Mouse (Mus musculus): ENCODE results near the gene Slc11a1.

Gene Slc11a1

DNA sequence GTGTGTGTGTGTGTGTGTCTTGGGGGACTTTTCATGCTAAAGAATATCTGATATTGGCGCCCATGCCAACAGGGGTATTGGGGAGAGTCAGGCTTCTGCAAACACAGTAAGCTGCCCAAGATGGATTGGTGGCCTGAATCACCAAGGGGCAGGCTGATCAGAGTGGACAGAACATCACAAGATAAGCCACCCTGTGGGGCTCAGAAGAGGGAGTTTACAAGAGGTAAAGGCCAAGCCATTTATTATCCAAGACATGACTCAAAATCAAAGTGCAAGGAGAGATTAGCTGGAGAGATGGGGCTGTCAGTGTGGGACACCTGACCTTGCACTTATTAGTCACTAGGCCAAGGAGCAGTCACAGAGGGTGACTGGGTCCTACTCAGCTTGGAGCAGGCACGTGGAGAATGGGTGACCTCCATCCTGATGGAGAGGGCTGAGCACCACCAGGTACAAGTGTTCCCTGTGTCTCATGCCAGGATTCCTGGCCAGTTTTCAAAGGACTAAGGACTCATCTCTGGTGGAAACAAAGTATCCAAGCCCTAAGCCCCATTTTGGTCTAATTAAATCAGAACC is 36.8 kb downstream of the Slc11a1 start:
- no peak for DNase-seq (ENCODE audit: low spot score)

DNA sequence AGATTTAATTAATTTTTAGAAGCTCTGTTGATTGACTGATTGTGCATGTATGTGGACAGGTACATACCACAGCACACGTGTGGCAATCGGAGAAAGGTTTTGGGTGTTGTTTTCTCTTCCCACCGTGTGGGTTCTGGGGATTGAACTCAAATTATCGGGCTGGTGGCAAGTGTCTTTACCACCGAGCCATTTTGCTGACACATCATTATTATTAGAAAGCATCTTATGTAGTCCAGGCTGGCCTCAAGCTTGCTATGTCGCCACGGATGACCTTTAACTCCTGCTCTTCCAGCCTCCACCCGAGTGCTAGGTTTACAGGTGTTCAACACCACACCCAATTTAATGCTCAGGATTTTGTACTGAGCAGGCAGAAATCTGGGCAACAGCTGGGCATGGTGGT is 37.7 kb downstream of the Slc11a1 start:
- DNase-seq (ENCODE audit: low spot score), result no peak

DNA sequence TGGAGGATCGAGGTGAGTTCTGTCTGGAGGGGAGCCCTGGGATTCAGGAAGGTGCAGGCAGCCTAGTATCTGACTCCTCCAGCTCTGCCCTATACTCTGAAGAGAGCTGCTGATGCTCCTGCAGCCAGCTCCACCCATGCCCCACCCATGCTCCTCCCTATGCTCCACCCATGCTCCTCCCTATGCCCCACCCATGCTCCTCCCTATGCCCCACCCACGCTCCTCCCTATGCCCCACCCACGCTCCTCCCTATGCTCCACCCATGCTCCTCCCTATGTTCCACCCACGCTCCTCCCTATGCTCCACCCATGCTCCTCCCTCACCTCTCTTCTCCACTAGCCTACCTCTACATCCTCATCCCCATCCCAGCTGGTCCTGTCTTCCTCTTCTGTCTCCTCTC is 40.1 kb downstream of the Slc11a1 start:
- no peak for DNase-seq (ENCODE audit: low spot score)

DNA sequence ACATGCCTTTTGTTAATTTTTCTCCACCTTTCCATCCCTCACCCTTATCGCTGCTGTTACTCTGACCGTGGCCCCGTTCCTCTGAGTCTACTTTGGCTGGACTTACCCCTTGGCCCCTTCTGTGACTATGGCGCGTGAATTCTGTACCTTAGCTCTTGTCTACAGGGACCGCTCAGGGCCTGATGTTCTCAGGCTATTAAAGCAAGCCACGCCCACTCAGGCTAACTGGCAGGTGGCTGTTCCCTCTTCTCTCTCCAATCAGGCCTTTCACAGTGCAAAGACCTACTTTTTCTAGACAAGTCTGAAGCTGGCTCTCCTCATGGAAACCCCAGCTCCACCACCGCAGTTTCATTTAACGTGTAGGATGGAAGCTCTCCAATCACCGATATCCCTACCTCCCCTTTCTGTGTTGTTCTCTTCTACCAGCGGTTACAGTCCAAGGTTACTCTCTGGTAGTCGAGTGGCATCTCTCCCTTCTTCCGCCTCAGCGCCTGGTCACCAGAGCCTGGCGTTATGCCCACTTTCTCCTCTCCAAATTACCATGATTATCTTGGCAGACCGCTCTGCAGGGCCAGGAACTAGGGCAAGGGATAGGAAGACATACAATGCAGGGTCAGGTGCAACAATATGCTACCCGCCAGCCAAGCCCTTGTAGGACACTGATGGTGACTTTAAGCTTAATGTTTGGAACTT is 43.9 kb downstream of the Slc11a1 start:
- no peak for DNase-seq (ENCODE audit: low spot score)

DNA sequence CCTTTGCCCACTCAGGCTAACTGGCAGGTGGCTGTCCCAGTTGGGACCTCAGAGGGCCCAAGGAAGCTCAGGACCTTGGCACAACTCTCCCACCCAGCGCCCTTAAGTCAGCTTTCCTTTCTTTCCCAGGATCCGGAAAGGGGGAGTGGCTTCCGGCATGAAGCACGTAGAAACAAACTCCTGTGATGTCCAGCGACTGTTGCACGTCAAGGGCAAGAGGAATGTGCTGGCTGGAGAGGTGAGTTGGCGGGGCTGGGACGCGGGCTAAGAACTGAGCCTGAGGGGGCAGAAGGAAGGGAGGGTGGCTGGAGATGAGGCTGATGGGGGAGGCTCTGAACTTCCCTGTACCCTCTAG is 44.4 kb downstream of the Slc11a1 start:
- DNase-seq (ENCODE audit: low spot score), result no peak

DNA sequence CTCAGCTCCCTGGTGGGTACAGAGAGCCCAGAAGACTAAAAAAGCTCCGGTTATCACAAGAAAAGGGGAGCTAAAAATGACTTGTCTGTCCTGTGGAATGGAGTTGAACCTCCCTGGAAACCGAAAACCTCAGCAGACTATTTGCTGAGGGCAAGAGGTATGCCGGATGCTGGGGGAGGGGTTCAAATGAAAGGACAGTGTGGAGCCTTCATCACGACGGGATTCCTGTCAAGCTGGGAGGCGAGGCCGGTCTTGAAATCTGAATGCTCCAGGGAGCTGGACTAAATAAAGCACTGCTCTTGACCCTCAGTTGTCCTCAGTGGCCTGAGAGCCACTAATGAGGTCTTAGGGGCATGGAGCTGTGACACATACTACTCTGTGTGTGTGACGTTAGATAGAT is 48.2 kb downstream of the Slc11a1 start:
- no peak for DNase-seq (ENCODE audit: low spot score)

DNA sequence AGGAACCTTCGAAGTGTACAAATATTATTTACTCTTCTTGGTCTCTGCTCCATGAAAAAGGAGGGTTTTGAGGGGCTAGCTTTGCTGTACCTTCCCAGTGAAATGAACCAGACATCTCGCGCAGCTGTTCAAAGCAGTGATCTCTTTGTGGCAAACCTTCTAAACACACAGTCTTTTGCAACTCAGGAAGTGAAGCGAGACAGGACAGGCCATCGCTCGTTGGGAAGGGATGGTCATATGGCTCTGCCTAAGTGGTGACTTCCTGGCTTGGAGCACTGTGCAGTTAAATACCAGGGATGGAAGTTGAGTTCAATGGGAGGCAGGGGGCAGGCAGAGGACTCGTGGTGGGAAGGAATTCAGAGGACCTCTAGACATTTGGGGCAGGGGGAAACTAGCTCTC is 50.9 kb downstream of the Slc11a1 start:
- DNase-seq (ENCODE audit: low spot score), result no peak

DNA sequence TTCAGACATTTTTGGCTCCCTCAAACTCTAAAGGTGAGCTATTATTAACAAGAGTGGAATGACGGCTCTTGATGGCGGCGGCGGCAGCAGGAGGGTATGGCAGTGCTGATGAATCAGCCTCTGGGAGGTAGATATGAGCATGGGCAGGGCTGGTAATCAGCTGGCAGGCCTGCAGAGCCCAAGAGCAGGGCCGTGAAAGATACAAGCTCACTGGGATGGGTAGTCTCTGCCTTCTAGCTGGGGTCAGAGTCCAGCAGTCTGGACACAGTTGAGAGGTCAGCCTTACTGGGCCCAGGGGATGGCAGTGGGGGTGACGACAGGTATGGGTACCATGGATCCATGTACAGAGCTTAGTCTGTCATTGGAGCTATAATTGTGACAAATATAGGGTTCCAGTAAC is 58.2 kb downstream of the Slc11a1 start:
- DNase-seq (ENCODE audit: low spot score), result no peak

DNA sequence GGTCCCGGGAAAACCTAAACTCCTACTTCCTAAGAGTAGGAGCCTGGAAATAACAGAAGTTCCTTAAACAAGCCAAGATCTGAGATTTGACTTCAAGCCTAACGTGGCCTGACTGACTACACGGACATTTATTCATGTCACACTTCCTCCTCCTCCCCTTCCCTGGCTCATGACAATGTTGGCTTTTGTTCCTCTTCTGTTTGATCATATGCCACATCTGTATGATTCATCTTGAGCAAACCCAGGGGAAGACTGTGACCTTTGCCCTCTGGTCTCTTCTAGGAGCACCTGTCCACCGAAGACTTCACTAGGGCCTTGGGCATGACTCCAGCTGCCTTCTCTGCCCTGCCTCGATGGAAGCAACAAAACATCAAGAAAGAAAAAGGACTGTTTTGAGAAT is 59.6 kb downstream of the Slc11a1 start:
- no peak for DNase-seq (ENCODE audit: low spot score)

DNA sequence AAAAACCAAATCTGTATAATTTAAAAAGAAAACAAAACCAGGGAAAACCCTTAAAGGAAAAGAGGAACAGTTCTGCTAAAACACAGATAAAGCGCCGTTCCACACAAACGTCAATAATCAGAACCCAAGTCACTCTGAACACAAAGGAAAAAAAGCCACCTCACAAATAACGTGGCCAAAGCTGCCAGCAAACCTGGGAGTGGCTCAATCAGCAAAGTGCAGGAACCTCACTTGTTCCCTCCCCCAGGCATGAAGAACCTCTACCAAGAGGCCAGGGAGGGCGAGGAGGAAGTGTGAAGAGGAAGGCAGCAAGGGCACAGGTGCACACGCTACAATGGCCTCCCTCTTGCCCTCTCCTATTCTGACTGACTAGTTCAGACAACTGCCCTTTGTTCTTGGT is 60.6 kb downstream of the Slc11a1 start:
- no peak for DNase-seq (ENCODE audit: low spot score)
